Mouse (Mus musculus) liver, adult 2 months (tissue): ENCODE results near the gene Kdsr. TPM values are rescaled to one million over a fixed set of nuclear protein-coding genes. Genes with fewer than 3 reads are reported as not detected.

Experiments
- DNase-seq: peaks from one replicate; pipeline ENCODE4 v3.0.0-alpha.2; 2011; ENCODE audit warnings: low read depth, low spot score; ENCODE audit errors: extremely low read depth
- H3K27ac ChIP-seq: fragments of 200-500 bp; replicated peaks from 2 replicates; pipeline ENCODE4 v1.5.1; 2012; ENCODE audit warnings: low read depth, mild to moderate bottlenecking, control low read depth, inconsistent platforms, low read length; ENCODE audit not compliant: insufficient read depth
- H3K27me3 ChIP-seq: fragments of 200-500 bp; 2 replicates; pipeline ENCODE4 v1.6.1; 2012; ENCODE audit warnings: mild to moderate bottlenecking, moderate library complexity, low read length, inconsistent platforms; ENCODE audit not compliant: control insufficient read depth, insufficient read depth
- H3K36me3 ChIP-seq: fragments of 200-500 bp; 2 replicates; pipeline ENCODE4 v1.6.1; 2012; ENCODE audit warnings: low read length, inconsistent platforms; ENCODE audit not compliant: control insufficient read depth, insufficient read depth
- H3K4me1 ChIP-seq: fragments of 200-500 bp; 2 replicates; pipeline ENCODE4 v1.6.1; 2011; ENCODE audit warnings: low read length; ENCODE audit not compliant: control insufficient read depth, insufficient read depth
- H3K4me3 ChIP-seq: fragments of 200-500 bp; 2 replicates; pipeline ENCODE4 v1.5.1; 2011; ENCODE audit warnings: low read depth, mild to moderate bottlenecking, control low read depth, low read length, moderate library complexity; ENCODE audit not compliant: insufficient read depth
- H3K79me2 ChIP-seq: fragments of 200-500 bp; 2 replicates; pipeline ENCODE4 v1.6.1; 2012; ENCODE audit warnings: inconsistent platforms, mild to moderate bottlenecking, low read length, moderate library complexity; ENCODE audit not compliant: control insufficient read depth, insufficient read depth
- H3K9ac ChIP-seq: fragments of 200-500 bp; 2 replicates; pipeline ENCODE4 v1.6.1; 2012; ENCODE audit warnings: low read depth, mild to moderate bottlenecking, control low read depth, inconsistent platforms, low read length
- CTCF ChIP-seq: fragments of 200-500 bp; IDR thresholded peaks from 2 replicates; pipeline ENCODE4 v1.5.1; 2011; ENCODE audit warnings: low read depth, low read length, control low read depth
- POLR2A ChIP-seq: fragments of 200-500 bp; IDR thresholded peaks from 2 replicates; pipeline ENCODE4 v1.6.1; 2011; ENCODE audit warnings: low read length, control low read depth; ENCODE audit not compliant: insufficient read depth; ENCODE audit errors: extremely low read depth
- WGBS: fragments of 180-500 bp; shearing (Covaris S2); methylation state at CpG from one replicate; pipeline ENCODE4 v1.1.7; 2018; 5-methylcytosine and 5-hydroxymethylcytosine counted together
- polyA plus RNA-seq: library from polyadenylated mRNA; depleted of rRNA; stranded (reverse); fragments of >200 nt; gene quantifications from 2 replicates; pipeline ENCODE4 v1.2.3, GENCODE M21; 2012
- total RNA-seq: library from RNA; depleted of rRNA; stranded (reverse); fragments of >200 nt; gene quantifications from 2 replicates; pipeline ENCODE4 v1.2.3, GENCODE M21; 2014

Kdsr gene
- total and polyA plus RNA-seq, 2 experiments, result 10.4 to 10.5 TPM

DNA sequence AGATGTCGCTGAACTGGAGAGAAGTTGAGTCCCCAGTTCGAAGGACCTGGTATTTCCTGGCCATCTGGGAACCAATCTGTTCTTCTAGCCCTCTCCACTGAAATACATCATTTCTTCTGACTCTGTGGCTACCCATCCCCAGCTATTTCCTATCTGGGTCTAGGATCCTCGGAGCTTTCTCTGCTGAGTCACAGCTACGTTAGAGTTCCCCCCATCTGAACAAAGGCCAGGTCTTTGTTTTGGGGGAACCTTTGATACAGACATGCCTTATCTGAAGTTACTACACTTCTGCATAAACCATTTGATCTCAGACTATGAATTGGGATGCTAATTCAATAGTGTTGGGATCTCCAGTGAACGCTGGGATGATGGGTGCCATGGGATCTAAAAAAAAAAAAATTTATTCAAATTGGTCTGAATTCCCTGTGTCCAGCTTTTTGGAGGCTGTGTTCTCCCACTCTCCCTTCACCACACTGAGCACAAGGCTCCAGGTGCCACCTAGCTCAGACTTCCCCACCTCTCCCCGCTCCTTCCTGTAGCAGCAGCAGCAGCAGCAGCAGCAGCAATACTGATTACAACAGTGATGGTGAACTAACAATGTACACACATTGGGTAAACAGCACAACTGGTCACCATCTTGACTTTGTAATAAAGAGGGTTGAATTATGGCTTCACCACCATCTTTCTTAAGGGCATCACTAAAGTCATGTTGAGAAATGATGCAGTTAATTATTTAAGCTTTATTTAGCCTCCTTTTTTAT is 10.8 kb downstream of the Kdsr start:
- H3K4me1 ChIP-seq, result no peaks in the 10 kb centered on the region
- WGBS, result 93% methylated on average over 6 of the region's 6 CpGs
- peaks cover 41% of the 10 kb centered on the region for H3K36me3 ChIP-seq
- H3K27me3 ChIP-seq, result no peaks in the 10 kb centered on the region
- H3K9ac ChIP-seq, result no peak overlapping the region
- H3K79me2 ChIP-seq, result no peaks in the 10 kb centered on the region
- DNase-seq, result no peak
- TF ChIP-seq POLR2A (no peak), CTCF (no peak)
- no peak overlapping the region for H3K27ac ChIP-seq
- no peak overlapping the region for H3K4me3 ChIP-seq

DNA sequence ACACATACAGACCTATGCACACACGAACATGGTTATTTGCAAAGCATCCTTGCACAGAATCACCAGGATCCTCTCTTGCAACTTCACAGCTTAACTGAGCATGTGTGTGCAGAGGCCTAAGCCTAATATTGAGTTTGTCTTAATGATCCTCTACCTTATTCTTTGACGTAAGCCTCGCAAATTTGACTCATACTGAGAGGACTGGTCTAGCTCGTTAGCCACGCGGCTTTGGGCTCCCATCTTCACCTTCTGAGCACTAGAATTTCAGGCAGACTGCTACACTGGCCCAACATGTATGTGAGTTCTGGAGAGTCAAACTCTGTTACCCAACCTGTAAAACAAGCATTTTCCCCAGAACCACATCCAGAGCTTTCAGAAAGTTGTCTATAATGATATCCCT is 16.5 kb downstream of the Kdsr start:
- 96% methylated on average over 6 of the region's 6 CpGs for WGBS

GRCm38 (mm10) chr1:106740735-106741134 is 18.8 kb downstream of the Kdsr start:
- peak; percentile 67 for DNase-seq
- Histone ChIP-seq H3K4me1 (no peaks in the 10 kb centered on the region), H3K79me2 (no peaks in the 10 kb centered on the region), H3K27ac (no peak overlapping the region), H3K27me3 (no peaks in the 10 kb centered on the region), H3K36me3 (peaks cover 25% of the 10 kb centered on the region), H3K9ac (no peak overlapping the region), H3K4me3 (no peak overlapping the region)
- no peak for TF ChIP-seq CTCF
- no peak for TF ChIP-seq POLR2A
- 85% methylated on average over 4 of the region's 4 CpGs for WGBS

More for the DNA sequence above, 16.5 kb downstream of the Kdsr start:
- Histone ChIP-seq H3K27ac (no peak overlapping the region), H3K9ac (no peak overlapping the region), H3K79me2 (no peaks in the 10 kb centered on the region), H3K4me3 (no peak overlapping the region), H3K36me3 (peaks cover 35% of the 10 kb centered on the region), H3K27me3 (no peaks in the 10 kb centered on the region), H3K4me1 (no peaks in the 10 kb centered on the region)
- no peak for TF ChIP-seq POLR2A
- no peak for TF ChIP-seq CTCF
- DNase-seq, result no peak

- WGBS, result 94% methylated on average over 5 of the region's 5 CpGs
- H3K4me1 ChIP-seq, result no peaks in the 10 kb centered on the region
- H3K9ac ChIP-seq, result no peak overlapping the region
- no peak overlapping the region for H3K27ac ChIP-seq
- H3K79me2 ChIP-seq, result no peaks in the 10 kb centered on the region
- TF ChIP-seq POLR2A, result no peak
- no peak for TF ChIP-seq CTCF
- no peak overlapping the region for H3K4me3 ChIP-seq
- no peaks in the 10 kb centered on the region for H3K27me3 ChIP-seq
- DNase-seq, result no peak
- peaks cover 29% of the 10 kb centered on the region for H3K36me3 ChIP-seq
Measured at GRCm38 (mm10) chr1:106739810-106740209, 19.7 kb downstream of the Kdsr start.

DNA sequence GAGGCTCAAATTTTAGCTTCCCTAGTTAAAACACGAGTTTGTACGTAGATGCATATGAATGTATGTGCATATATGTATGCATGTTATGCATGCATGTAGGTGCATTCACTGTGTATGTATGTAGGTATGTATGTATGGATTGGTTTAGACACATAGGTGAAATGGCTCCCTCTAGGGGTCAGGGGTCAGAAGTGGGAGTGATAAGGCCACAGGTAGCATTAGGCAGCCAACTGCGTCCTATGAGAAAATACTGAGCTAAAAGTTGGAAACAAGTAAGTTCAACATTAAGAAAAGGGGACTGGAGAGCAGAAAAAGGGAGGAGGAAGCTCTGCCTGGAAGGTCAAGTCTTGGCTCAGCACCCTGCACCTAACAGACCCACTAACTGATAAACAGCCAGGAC is 21.4 kb downstream of the Kdsr start:
- 95% methylated on average over 3 of the region's 3 CpGs for WGBS
- no peak overlapping the region for H3K9ac ChIP-seq
- peak; percentile 45; the same call in 1 of the 2 replicates for TF ChIP-seq CTCF
- no peak for TF ChIP-seq POLR2A
- no peaks in the 10 kb centered on the region for H3K79me2 ChIP-seq
- no peaks in the 10 kb centered on the region for H3K4me1 ChIP-seq
- H3K27me3 ChIP-seq, result no peaks in the 10 kb centered on the region
- H3K27ac ChIP-seq, result no peak overlapping the region
- no peak overlapping the region for H3K4me3 ChIP-seq
- peaks cover 32% of the 10 kb centered on the region for H3K36me3 ChIP-seq
- peak; percentile 24 for DNase-seq

GRCm38 (mm10) chr1:106736211-106736610 is 23.3 kb downstream of the Kdsr start:
- Histone ChIP-seq H3K36me3 (peaks cover 24% of the 10 kb centered on the region), H3K4me1 (no peaks in the 10 kb centered on the region), H3K9ac (no peak overlapping the region), H3K27ac (no peak overlapping the region), H3K4me3 (no peak overlapping the region), H3K79me2 (no peaks in the 10 kb centered on the region), H3K27me3 (no peaks in the 10 kb centered on the region)
- 97% methylated on average over 8 of the region's 8 CpGs for WGBS
- no peak for TF ChIP-seq POLR2A
- no peak for TF ChIP-seq CTCF
- no peak for DNase-seq
